Mouse (Mus musculus): ENCODE results near the gene Ugt1a1.

- TF ChIP-seq CTCF (IDR thresholded peaks at IDR 0.05; ENCODE audit: low read depth) (no peak), EP300 (IDR thresholded peaks at IDR 0.05; ENCODE audit: low read depth) (no peak)
These were observed 6.3 kb downstream of the Ugt1a1 start for GRCm38 (mm10) chr1:88218051-88218450.

Measured in liver, embryonic 14.5 days (tissue).